Mouse (Mus musculus) gastrocnemius, postnatal 36 days (tissue): ENCODE results near the gene Akap8l. TPM values are rescaled to one million over a fixed set of nuclear protein-coding genes. Genes with fewer than 3 reads are reported as not detected.

Experiments
- DNase-seq, 2 experiments: peaks; one replicate each; pipeline ENCODE4 v3.0.0; 2022
- intact Hi-C: fragments of 180-260 bp; cut with DNase I; formaldehyde crosslinking; loops from one replicate; pipeline ENCODE4 v1.15.1; 2025
- long read RNA-seq, 2 experiments: library from polyadenylated mRNA; stranded (forward); transcript quantifications; one replicate each; pipeline ENCODE4 v2.0.0; 2021
- total RNA-seq, 2 experiments: library from RNA; stranded (reverse); gene quantifications; 2 replicates each; pipeline ENCODE4 v1.2.3; 2021

Gene Akap8l
- 10 to 100 TPM; 24.9 to 30.0 TPM for total RNA-seq
- long read RNA-seq, experiment 1, partial matches to known transcripts, result 2 of 20 reads
- long read RNA-seq, experiment 1, other reads (novel, unspliced or antisense), result 12 of 20 reads
- long read RNA-seq, experiment 2, transcript Akap8l-201 (14 exons, 2,102 nt), result major isoform, 18 of 37 reads
- long read RNA-seq, experiment 2, partial matches to known transcripts, result 10 of 37 reads
- long read RNA-seq, experiment 2, other reads (novel, unspliced or antisense), result 7 of 37 reads

DNA sequence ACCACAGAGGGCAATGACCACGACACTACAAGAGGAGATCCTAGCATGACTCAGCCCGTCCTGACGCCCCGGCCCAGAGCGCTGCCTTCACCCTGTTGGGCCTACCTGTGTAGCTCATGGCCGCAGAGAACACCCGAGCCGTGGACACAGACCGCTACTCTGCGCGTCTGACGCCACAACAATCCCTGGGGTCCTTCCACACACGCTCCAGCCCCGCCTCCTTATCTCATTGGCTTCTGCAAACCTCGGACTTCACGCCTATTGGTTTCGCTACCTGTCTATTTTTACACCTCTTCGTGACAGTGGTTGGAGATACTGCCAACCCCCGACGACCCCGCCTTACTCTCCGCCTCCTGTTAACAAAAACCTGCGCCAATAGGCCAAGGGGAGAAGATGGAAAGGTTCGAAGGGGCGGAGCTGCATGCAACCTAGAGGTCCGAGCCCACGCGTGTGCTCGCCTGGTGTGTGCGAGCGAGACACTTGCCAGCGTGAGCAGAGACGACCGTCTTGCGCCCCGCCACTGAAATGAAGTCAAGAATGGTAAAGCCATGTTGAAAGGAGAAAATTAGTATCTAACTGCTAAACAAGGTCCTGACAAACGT is at the start of gene Akap8l:
Gene Akap8l (minus strand): TSS at position 226 of the 602 bp plus-strand sequence.
- peak; percentile 93 for DNase-seq
- intact Hi-C loops, result no loop called here

DNA sequence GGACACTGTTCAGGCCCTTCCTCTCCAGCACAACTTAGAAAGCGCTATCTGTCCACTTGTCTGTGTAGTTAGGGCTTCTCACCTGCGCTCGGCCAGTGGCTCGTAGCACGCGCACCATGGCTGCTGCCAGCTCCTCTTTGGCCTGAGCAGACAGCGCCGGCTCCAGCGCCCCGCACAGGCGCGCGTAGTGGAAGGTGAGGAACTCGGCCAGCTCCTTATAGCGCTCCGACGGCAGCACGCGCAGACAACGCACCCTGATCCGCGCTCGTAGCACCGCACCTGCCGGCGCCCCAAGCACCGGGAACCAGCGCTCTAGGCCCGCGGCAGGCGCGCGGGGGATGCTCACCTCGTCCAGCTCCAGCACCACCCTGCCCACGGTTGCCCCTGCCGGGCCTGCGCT is 45.9 kb upstream of the Akap8l start:
- intact Hi-C loops, result no loop called here
- DNase-seq, result no peak

DNA sequence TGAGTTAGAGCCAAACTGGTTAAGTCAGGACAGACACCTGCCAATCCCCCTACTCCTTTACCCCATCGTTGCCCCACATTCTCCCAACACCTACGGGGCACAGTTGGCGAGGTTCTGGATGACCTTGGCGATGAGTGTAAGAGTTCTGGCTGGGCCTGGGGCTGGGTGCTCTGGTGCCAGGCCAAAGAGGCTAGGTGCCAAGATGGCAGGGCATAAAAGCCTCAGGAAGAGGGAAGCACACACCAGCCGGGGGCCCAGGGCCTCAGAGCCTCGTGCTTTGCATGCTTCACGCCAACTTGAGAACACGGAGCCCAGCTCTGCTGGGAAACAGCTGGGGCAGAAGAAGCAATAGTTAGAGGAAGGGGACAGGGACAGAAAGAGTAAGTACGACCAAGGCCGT is 43.5 kb upstream of the Akap8l start:
- intact Hi-C loops, result no loop called here
- no peak for DNase-seq

DNA sequence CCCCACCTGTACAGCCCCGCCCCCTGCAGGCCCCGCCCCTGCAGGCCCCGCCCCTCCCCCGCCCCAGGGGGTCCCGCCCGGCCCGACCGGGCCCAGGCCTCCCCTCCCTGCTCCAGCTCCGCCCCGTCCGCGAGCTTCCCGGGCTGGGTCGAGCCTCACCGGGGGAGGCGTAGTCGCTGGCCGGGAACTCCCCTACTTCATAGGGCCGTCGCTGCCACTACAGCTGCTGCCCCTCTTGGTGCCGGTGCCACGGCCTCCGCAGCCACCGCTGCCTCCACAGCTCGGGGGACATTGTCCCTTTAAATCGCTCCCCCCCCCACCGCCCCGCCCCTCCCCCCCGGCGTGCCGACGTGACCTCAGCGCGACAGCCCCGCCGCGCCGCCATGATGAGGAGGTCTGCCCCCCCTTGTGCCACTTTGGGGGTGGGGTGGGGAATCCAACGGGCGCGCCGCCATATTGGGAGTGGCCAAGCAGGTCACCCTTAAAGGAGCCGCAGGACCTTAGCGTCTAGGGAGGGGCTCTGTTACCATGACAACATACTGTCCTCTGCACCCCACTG is 38.8 kb upstream of the Akap8l start, which contains the start of gene Wiz:
Gene Wiz (minus strand): TSS at position 339 of the 559 bp plus-strand sequence.
- peak; percentile 91 to 95 for DNase-seq
- intact Hi-C loops, result loop anchor here (2.0 to 5.0 kb wide), 2 partner anchors 24 to 98 kb away; no protein-coding TSS in a partner anchor

DNA sequence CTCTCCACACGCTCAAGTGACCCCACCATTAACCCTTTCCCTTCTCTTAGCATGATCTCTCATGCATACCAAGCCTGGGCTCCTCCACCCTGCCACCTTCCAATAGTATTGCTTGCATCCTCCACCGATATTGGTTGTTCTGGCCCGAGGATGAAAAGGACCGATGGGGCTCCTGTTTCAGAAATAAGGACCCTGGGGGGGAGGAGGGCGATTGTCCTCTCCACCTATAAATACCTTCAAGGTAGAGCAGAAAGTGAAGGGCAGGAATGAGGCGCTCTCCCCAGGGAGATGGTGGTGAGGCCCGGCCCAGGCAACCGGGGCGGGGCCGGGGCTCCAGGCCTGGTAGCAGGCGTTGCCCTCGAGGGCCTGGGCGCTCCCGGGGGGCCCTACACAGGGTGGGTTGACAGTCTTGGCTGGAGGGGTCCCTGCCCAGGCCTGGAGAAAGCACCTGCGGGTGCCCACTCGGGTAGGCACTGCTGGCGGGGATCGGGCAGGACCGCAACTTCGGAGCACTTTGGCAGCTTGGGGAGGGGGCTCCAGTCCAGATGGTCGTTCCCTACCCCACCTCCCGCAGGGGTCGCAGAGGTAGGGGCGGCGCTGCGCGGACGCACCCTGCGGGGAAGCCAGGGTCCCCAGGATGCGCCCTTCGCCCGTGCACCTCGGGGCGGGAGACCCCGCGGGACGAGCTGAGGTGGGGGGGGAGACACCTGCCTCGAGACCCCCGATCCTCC is 38.1 kb upstream of the Akap8l start:
- DNase-seq, result peak in 1 of 2 experiments; percentile 46
- intact Hi-C loops, result loop anchor here (2.0 to 5.0 kb wide), 2 partner anchors 24 to 99 kb away; no protein-coding TSS in a partner anchor

DNA sequence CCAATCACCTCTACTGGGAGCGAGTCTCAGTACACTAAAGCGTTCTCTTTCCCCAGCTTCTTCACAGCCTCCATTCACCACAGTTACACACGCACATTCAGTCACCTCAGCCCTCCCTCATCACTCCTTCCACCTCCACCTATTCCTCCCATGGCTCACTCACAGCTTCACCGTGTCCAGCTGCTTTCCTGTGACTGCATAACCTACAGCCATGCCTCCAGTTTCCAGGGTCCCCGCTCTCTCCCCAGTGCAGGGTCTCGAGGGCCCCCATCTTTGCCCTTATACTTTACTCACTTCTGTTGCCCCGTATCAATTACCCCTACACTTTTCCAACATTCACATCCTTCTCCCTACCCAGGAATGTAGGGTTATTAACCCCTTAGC is 37.6 kb upstream of the Akap8l start:
- DNase-seq, result no peak
- intact Hi-C loops, result loop anchor here (2.0 to 5.0 kb wide), 2 partner anchors 23 to 99 kb away; no protein-coding TSS in a partner anchor

DNA sequence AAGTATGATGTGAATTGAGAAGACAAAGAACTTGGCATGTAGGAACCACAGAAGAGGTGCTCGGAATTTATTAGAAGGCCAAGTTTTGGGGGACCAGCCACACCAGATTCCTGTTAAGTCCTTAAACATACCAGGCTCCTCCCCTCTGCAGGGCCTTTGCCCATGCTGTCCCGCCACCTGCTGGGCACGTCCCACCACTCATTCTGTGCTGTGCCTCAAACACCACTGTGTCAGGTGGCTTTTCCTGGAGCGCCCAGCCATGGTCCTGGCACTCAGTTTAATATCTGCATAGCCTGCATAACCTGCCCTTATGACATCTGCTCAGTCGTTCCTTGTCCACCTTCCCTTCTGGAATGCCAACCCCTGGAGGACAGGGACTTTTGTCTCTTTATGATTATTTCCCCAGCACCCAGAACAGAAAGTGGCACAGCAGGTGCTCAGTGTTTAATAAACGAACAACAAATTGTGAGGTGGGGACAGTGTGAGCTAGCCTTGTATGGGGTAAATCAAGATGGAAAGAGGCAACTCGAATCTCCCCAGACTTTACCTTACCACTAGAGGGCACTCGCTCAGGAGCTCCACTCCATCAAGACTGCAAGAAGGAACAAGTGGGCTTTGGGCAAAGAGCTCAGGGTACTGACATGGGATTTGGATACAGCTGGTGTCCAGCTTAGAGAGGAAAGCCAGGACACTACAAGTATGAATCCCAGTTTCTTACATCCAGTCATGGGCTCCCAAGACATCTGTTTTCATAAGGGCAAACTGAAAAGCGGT is 36.4 kb upstream of the Akap8l start:
- intact Hi-C loops, result loop anchor here (5.0 kb wide), 1 partner anchor 100 kb away; no protein-coding TSS in a partner anchor
- DNase-seq, result peak in 1 of 2 experiments; percentile 23

DNA sequence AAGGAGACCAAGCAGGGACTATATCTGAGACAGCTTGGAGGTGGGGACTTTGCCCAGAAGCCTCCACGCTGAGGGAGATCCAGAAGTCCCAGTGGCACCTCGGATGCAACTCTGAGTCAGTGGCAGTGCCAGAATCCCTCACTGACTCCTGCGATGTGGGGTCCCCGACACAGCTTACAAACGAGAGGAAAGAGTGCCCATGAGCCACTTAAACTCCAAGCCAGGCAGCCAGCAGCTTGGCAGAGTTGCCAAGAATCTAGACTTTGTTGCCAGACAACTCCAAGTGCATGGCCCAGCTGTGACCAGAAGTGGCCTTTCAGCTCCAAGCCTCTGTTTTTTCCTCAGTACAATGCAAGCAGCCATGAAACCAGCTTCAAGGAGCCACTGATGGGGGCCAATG is 33.3 kb upstream of the Akap8l start:
- intact Hi-C loops, result no loop called here
- DNase-seq, result no peak

DNA sequence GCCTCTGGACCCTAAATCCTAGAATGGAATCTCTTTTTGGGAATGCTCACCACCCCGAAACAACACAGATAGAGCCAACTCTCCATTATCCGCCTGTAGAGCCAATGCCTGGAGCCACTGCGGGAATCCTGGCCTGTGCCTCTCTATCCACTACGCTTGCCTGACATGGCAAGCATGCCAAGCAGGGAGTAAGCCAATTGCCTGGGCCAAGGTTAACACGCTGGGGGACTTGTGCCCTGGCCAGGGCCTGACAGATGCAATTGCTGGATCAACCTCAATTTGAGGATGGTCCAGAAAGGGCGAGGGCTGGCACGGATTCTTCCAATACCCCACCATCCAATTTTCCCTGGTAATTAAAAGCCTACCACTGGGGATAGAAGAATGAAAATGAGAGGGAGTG is 32.2 kb upstream of the Akap8l start:
- DNase-seq, result peak in 1 of 2 experiments; percentile 35
- intact Hi-C loops, result no loop called here

DNA sequence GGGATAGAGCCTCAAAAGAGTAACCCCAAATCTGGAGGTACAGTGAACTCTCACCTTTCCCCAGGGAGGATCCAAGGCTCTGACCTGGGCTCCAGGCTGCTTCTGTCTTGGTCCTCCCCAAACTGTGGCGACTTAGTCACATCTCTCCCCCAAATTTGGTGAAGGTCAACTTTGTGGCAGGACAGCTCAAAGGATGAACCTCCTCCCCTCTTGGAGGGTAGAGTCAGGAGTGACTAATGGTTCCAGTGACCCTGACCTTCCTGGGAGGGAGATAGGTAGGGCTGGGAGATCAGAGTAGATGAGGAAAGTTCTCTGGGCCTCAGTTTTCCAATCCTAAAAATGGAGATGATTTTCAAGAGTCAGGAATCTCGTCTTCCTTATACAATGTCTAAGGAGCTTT is 28.4 kb upstream of the Akap8l start:
- intact Hi-C loops, result no loop called here
- no peak for DNase-seq

DNA sequence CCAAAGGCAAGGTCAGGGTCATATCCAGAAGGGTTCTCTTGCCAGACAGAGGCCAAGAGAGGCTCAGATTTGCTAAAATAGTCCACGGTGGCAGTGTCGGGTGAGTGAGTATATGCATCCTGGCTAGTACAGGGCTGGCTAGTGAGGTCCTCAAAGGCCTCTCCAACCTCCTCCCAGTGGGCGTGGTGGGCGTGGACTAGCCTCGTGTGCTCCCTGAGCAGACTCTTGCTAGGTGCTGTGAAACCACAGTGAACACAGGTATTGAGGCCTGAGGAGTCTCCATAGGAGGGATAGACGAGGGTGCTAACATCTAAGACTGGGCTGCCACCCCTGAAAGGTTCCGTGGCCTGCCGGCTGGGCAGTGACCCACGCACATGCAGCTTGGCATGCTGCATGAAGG is 26.7 kb upstream of the Akap8l start:
- DNase-seq, result no peak
- intact Hi-C loops, result no loop called here

DNA sequence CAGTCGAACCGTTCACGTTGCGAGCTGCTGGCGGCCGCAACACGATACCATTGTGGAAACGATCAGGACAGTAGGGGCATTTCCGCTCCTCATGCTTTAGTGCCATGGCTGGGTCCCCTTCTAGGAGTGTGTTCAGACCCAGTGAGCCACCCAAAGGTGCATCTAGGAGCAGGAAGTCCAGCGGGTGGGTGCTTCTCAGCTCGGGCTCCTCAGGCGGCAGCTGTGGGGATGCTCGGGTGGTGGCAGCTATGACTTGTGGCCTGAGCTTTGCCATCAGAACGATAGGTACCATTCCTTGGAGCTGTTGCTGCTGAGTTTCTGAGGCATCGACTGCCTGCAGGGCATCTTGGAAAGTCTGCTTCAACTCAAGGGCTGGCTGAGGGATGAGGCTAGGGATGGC is 26.1 kb upstream of the Akap8l start:
- intact Hi-C loops, result no loop called here
- DNase-seq, result no peak

DNA sequence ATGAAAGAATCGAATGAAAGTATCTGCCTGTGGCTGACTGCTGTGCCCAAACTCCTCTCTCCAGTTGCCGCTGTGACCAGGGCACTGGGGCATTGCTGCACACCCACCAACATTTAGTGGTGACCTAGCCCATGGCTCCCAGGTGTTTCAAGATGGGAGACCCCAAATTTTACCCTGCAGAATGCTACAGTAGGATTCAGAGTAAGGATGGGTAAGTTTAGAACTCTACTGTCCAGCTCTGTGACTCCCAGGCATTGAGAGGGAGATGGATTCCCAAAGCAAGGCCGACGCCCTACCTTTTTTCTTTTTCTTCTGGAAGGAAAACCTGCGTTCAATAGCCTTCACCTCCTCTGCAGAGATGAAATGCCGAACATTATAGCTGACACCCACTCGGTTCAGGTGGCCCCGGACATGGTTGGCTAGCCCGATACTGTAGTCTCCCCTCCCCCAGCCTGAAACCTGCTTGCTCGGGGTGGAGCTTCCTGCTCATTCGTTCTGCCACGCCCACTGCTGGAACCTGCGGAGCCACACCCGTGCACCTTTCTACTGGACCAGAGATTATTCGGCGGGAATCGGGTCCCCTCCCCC is 18.7 kb upstream of the Akap8l start:
- intact Hi-C loops, result no loop called here
- DNase-seq, result no peak

DNA sequence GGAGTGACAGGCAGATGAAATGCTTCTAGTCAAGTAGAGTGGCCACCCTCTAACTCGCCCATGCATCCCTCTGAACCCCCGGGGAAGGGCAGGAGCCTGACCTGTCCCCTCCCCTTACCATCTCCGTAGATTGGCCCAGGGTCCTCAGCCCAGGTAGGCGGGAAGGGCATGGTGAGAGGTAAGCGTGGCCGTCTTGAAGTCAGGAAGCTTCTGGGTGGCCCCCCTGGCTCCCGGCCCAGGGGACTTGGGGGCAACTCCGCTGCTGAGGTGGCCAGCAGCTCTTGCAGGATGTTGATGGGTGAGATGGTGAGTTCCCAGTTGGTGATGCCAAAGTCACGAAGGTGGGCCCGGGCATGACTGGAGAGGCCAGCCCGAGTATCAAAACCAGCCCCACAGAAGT is 17.3 kb upstream of the Akap8l start:
- intact Hi-C loops, result no loop called here
- DNase-seq, result no peak

DNA sequence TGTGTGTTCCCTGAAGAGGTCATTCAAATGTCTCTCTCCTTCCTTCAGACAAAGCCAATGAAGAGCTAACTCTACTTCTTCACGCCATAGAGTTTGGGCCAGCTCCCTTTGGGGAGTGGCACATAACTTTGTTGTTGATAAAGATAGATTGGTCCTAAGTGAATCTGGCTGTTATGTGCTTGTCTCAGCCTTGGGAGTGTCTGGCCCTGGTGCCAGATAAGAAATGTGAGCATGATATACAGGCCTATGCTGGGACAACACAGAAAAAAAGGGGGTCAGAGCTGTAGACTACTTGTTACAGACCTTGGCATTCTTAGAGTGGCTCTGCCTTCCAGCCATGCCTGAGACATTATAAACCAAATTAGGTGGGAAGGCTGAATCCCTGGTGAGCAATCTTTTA is 14.9 kb upstream of the Akap8l start:
- DNase-seq, result no peak
- intact Hi-C loops, result loop anchor here (2.0 kb wide), 1 partner anchor 24 kb away; the partner anchor contains the start of gene Wiz

DNA sequence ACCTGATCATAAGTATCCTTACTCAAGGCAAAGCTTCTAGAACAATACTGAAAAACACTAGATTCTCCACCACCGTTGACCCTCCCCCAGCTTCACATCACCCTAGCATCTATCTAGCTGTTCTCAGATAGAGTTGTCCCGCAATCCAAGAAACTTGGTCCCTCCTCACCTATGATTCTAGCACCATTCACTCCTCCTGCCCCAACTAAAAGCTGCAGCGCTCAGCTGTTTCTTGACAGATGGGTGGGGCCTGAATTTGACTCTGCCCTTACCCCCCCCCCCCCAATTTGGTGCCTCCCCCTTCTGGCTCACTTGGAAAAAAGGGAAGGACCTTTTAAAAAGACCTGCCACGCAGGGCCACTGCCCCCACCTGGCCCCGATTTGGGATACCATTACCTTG is 14.4 kb upstream of the Akap8l start:
- DNase-seq, result no peak
- intact Hi-C loops, result loop anchor here (2.0 kb wide), 1 partner anchor 24 kb away; the partner anchor contains the start of gene Wiz

DNA sequence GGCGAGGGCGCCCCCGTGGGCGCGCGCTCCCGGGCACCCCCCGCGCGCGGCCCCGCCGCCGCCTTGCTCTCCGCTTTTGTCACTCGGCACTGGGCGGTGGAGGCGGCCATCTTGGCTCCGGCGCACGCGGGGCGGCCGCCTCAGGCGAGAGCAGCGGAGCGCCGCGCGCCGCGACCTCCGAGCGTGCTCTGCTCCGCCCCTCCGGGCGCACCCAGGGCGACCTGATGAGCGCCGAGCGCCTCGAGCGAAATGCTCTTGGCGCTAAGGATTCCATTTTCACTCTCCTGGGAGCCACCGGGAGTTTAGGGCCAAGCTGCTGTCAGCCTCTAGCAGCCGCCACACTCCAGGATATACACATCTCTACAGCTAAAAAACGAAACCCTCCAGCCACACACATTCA is 13.9 kb upstream of the Akap8l start:
- intact Hi-C loops, result loop anchor here (2.0 kb wide), 1 partner anchor 24 kb away; the partner anchor contains the start of gene Wiz
- peak; percentile 85 for DNase-seq

DNA sequence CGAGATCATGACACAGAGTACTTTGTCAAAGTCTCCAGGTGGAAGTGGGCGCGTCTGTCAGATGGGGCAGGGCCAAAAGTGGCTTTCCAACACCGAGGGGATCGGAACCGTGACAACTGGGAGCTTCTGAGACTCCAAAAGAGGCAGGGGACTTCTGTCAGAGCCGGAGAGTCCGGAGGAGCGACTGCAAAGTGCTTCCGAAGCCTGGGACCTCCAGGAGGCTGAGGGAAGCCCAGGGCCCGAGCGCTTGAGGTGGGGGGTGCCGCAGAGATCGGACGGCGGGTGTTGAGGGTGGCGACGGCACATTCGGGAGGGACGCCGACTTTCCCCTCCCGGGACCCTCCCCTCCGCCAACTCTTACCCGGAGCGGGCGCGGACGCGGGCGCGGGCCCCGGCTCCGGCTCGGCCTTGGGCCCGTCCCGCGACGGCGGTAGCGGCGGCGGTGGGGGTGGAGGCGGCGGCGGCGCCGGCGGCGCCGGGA is 13.5 kb upstream of the Akap8l start:
- no peak for DNase-seq
- intact Hi-C loops, result loop anchor here (2.0 kb wide), 1 partner anchor 25 kb away; the partner anchor contains the start of gene Wiz

DNA sequence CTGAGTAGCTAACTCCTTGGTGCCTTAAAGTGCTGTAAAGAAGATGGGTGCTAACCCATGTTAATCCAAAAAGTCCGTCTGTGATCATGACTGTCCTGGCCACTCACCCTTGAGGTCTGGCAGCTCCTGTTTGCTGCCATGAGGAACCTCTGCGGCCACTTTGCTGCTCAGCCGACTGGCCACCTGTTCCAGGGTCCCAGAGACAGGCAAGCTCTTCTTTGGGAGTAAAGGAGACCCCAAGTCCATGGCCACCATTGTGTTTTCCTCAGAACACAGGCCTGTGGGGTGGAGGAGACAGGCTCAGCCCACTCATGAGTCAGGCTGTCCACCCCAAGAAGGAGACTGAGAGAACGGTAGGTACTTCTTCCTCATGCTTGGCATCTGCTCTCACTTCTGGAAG is 12.3 kb upstream of the Akap8l start:
- no peak for DNase-seq
- intact Hi-C loops, result no loop called here

DNA sequence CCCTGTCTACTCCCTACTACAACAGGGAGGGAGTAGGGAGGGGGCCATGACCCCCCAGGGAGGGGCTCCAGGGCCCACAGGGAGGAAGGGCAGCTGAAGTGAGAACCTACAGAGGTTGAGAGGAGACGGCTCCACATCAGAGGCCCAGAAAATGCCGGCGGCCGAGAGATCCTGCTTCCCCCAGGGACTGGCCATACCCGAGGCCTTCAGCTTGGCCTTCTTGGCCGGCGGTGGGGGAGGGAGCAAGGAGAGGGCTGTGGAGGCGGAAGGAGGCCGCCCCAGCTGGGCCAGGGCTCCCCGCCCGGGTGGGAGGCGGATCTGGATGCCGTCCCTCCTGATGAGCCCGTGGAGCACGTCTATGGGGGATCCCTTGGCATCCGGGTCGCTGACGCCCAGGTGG is 9.5 kb upstream of the Akap8l start:
- intact Hi-C loops, result no loop called here
- no peak for DNase-seq
